Mouse (Mus musculus) induced T-regulatory cell, adult 2 months (primary cell): ENCODE results near the gene AC134908.4.

Experiments used
- DNase-seq: peaks from one replicate; pipeline ENCODE4 v3.0.0-alpha.2; 2012; ENCODE audit warnings: low read depth

Gene AC134908.4

DNA sequence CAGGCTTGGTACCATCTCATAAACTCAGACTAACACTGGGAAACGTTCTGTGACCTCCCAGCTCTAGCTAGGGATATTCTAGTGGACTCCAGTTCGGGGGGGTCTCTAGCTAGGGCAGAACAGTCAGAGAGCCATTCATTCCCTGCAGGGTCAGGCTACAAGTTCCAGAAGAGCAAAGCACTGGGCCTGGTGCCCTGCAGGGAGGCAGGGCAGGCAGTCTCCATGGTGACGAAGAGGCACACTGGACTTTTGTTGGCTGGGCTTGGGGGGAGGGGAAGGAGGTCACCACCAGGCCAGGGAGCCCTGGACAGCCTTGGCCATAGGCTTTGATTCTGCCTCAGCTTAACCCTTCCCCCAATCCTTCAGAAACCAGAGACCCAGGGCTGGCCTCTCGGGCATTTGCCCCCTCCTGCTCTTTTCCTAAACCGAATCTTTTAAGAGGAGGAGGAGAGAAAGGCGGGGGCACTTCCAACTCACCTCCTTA is at the start of gene AC134908.4:
AC134908.4 (minus strand) TSS at position 51 of the 484 bp plus-strand sequence.
- DNase-seq = no peak

DNA sequence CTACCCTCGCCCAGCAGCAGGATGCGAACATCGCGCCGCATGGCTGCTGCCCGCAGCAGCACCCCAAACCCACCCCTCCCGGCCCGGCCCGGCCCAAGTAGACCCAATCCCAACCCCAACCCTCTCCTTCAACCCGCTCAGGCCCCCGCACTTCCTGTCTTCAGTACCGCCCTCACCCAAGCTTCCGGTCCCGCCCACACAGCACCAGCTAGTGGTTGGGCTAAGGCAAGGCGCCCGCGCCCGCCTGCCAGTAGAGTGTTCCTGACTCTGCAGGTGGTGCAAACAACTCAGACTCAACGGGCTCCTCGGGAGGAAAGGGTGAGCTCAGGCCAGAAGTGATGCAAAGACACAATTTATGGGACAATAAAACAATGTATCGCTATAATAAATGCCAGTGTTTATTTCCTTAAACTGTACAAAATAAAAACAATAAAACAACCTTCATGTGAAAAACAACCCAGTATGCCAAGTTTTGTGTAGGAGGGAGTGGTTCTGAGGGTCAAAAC is 49.0 kb upstream of the AC134908.4 start, which contains the start of gene Rhot2:
Rhot2 (minus strand) TSS at position 456 of the 506 bp plus-strand sequence.
- peak; percentile 98 for DNase-seq

DNA sequence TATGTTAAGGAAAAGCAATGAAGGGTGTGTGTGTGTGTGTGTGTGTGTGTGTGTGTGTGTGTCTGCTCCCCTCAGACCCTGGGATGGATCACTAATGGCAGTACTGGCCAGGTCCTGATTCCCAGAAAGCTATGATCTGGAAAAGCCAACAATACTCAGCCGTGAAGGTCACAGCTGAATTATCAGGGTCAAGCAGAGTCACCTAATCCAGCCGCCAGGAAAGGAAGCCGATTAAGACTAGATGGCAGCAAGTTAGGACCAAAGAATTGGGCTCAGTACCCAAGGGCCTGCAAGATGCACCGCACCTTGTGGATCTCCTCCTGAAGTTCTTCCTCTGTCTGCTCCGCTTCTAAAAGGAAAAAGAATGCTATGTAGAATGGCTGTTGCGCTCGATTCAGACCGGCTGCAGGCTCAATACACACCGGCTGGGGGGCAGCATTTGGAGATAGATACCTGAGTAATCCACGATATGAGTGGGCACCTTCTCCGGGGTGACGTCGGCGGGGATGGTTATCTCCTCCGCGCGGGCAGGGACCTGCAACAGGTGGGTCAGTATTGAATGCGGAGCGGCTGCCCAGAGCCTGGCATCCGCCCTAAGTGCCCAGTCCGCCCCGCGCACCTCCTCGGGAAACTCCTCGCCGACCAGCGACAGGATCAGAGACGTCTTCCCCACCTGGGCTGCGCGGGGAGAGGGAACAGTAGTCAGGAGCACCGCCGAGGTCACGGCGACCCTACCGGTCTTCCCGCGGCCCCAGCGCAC is 48.4 kb upstream of the AC134908.4 start:
- no peak for DNase-seq

- DNase-seq = no peak
These were observed 47.7 kb upstream of the AC134908.4 start for GRCm38 (mm10) chr17:25843122-25843521.

DNA sequence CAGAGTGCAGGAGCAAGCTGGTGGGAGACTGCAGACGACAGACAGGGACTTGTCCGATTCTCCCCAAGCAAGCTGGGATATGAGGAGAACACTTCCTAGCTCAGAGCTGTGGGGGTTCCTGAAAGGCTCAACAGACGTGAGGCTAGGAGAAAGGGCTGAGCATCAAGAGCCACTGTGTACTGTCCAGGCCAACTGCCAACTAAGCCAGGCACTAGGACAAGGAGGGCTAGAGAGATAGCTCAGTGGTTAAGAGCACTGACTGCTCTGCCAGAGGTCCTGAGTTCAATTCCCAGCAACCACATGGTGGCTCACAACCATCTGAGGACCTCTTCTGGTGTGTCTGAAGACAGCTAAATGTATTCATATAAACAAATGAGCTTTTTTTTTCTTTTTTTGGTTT is 47.0 kb upstream of the AC134908.4 start:
- no peak for DNase-seq

GRCm38 (mm10) chr17:25841117-25841880 is 45.8 kb upstream of the AC134908.4 start, which contains the start of gene Gm20683:
Gene Gm20683, minus strand, starts transcription at chr17:25841763.
- DNase-seq = no peak

GRCm38 (mm10) chr17:25840519-25840918 is 45.1 kb upstream of the AC134908.4 start:
- no peak for DNase-seq

DNA sequence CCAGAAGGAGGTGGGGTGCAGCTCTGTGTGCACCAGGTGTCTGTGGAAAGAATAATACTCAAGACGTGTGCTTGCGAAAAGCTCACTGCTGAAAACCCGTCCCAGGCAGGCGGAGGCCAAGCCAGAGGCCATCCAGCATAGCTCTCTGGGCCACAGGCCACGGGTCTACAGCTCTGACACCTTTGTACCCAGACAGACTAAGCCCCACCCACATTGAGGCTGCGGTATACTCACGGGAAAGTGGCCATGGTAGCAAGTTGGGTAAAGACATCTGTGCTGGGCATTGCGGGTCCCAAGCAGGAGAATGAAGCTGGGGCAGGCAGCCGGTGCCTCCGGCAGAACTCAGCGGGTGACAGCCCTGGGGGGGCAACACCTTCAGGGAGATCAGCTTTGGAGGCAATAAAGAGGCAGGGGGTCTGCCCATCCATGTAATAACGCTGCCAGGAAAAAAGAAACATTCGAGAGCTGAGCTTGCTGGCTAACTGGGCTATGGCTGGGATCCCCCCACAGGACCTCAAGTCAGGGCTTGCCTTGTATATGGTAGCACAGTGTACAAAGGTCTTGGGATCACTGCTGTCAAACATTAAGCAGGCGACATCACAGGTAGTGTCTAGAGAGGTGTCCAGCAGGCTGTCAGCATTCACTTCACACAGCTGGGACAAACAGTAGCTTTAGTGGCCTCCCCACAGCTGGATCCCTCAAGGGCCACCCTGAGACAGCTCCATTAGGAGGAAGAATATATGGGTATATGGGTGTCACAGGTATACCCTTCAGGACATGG is 44.2 kb upstream of the AC134908.4 start:
- no peak for DNase-seq

DNA sequence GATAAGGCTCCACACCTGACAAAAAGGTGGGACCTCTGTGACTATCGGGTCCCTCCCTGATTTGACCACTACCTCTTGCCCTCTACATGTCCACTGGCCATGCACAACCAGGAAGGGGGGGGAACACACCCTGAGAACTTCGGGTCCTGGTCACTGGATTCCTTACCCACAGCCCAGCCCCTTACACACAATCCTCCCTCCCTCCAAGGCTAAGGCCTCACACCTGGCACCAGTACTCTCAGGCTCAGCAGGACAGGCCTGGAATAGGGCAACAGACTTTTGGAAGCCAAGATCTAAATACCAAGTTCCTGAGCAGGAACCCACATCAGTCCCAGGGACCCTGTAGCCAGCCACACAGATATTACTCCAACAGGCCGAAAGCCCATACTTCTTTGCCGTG is 43.4 kb upstream of the AC134908.4 start:
- no peak for DNase-seq

DNA sequence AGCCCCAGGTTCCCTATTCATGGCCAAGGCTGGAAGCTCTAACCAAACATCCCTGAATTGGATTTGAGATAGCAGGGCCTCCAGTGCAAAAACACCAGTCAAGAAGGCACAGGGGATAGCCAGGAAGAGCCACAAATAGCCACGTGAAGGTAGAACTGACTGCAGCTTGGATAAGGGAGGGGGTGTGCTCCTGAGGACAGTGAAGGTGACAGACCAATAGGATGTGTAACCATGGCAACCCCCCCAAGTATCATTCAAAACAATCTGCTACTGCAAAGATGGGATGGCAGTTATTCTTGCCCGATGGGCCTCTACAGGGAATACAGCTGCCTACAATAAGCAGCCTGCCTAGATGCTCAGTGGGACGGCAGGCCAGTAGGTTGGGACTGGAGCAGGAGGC is 42.1 kb upstream of the AC134908.4 start:
- DNase-seq = peak; percentile 44

DNA sequence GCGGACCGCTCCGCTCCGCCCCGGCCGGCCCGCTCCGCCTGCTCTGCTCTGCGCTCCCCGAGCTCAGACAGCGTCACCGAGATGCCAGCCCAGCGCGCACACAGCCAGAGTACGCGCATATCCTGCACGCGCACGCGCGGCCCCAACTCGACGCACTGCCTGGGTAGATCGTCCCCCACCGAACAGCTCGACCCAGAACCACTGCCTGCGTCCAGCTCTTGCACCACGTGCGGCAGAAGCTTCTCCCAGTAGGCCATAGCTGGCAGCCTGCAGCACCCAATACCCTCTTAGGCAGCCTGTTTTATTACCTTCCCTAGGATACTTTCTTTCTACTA is 41.6 kb upstream of the AC134908.4 start, which contains the start of gene Rhbdl1:
Rhbdl1 (minus strand) TSS at position 220 of the 335 bp plus-strand sequence.
- DNase-seq = peak; percentile 60

DNA sequence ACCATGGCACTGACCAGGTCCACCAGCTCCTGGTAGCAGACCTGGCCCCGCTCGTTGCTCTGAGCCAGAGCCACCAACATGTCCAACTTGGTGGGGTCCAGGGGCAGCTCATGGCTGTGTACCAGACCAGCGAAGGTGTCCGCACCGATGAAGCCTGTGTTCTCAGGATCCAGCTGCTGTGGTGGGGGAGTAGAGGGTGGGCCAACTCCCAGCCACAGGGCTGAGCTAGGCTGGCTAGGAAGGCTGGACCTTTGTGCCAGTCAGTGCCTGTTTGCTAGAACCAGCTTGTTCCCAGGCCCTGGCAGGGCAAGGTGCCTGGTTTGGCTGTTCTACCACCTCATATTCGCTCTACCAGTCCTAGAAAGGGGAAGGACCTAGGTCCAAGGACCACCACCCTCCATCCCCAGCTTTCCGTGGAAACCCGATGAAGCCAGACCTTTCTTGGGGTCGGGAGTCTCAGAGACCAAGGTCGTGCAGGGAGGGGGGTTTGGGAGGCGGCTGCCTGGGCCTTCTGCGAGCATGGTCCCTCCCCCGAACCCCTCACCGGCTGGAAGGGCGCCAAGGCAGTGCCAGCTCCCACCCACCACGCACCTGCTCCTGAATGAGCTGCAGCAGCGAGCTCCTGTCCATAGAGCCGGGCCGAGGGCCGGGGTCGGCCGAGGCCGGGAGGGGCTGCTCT is 41.1 kb upstream of the AC134908.4 start:
- DNase-seq = no peak

DNA sequence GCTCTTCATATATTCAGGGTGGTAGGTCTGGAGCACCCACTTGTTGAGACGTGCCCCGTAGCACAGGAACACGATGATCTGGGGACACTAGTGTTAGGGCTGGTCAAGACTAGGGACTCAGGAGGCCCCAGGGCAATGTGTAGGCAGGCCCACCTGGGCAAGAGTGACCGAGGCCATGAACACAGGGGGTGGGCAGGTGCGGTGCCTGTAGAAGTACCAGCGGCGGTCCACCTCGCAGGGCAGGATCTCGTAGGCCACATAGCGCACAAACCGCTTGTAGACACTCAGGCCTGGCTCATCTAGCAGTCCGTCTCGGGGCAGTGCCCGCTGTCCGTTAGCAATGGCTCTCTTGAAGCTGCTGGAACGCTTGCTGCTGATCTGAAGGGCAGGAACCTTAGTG is 40.4 kb upstream of the AC134908.4 start:
- DNase-seq = no peak

GRCm38 (mm10) chr17:25835301-25835700 is 39.8 kb upstream of the AC134908.4 start:
- no peak for DNase-seq

- DNase-seq = no peak
These were observed 39.2 kb upstream of the AC134908.4 start for GRCm38 (mm10) chr17:25834595-25835222.

GRCm38 (mm10) chr17:25833961-25834594 is 38.6 kb upstream of the AC134908.4 start:
- no peak for DNase-seq

- no peak for DNase-seq
These were observed 37.8 kb upstream of the AC134908.4 start, which contains the start of gene Stub1 for GRCm38 (mm10) chr17:25833291-25833663. Gene Stub1, minus strand, starts transcription at chr17:25833404.

DNA sequence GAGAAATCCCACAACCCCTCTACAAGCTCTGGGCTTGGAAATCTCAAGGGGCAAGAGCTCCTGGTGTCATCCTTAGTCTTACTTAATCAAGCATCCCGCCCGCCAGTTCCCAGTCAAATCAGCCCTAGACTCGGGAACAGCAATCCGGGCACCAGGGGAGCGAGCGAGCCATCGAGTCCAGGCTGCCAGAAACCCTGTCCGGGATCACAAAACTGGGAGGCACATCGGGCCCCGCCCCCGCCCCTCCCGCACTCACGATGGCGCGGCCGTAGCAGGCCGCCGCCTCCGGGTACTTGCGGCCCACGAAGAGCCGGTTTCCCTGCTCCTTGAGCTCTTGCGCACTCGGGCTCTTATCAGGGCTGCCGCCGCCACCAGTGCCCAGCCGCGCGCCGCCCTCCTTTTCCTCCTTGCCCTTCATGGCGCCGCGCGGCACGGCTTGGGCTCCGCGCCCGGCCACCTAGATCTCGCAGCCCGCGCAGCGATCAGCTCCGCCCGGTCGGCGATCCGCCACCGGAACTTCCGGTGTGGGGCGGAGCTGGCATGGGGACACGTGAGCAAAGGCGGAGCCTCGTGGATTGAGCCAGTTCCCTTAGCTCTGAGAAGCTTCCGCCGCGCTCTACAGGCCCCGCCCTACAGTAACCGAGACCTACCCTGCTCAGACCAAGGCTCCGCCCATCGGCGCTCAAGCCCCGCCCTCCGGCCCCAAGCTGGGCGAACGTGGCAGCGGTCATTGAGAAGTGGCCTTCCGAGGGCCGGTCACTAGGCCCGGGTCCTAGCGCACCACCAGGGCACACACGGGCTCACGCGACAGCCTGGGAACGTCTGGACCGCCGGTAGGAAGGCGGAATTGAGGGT is 37.2 kb upstream of the AC134908.4 start:
- peak; percentile 99 for DNase-seq
